ENCODE assay signal across 8 mouse cellular contexts in genomic region chr7:73559853-73560190, GRCm38 (mm10). TPM values are rescaled to one million over a fixed set of nuclear protein-coding genes. Genes with fewer than 3 reads are reported as not detected.
DNase-seq lines count a peak whose midpoint lies in the region; ATAC-seq and TF ChIP-seq lines count a peak whose summit lies in the region.

No protein-coding gene starts in this region.

- no peaks in the 10 kb centered on the region for H3K9me3 ChIP-seq in kidney, embryonic 15.5 days (replicated peaks)
- H3K9me3 ChIP-seq in embryonic facial prominence, embryonic 11.5 days (replicated peaks; ENCODE audit: control insufficient read depth, low read length) = no peaks in the 10 kb centered on the region
- no peaks in the 10 kb centered on the region for H3K9me3 ChIP-seq in intestine, embryonic 14.5 days (ENCODE audit: control insufficient read depth, low read length)
- H3K9me3 ChIP-seq in midbrain, postnatal 0 days (ENCODE audit: low read length) = no peaks in the 10 kb centered on the region

- ATAC-seq in kidney, embryonic 15.5 days (replicated peaks; ENCODE audit: low FRiP score) = no peak
- no peak for ATAC-seq in embryonic facial prominence, embryonic 11.5 days (replicated peaks; ENCODE audit: insufficient number of reproducible peaks, low FRiP score, low TSS enrichment, low read depth)
- no peak for ATAC-seq in intestine, embryonic 14.5 days (replicated peaks; ENCODE audit: low FRiP score, low TSS enrichment, low read depth)
- ATAC-seq in midbrain, postnatal 0 days (ENCODE audit: low FRiP score) = no peak

- H3K4me2 ChIP-seq in kidney, embryonic 15.5 days = peak overlapping the region; percentile 66
- H3K4me2 ChIP-seq in embryonic facial prominence, embryonic 11.5 days (ENCODE audit: low read depth, low read length) = peak overlapping the region; percentile 3; the same call in 1 of the 2 replicates
- H3K4me2 ChIP-seq in intestine, embryonic 14.5 days (ENCODE audit: low read length) = peak overlapping the region; percentile 67
- H3K4me2 ChIP-seq in midbrain, postnatal 0 days (ENCODE audit: low read depth, low read length, poor library complexity, severe bottlenecking) = peak overlapping the region; percentile 57

- H3K36me3 ChIP-seq in kidney, embryonic 15.5 days = no peaks in the 10 kb centered on the region
- H3K36me3 ChIP-seq in embryonic facial prominence, embryonic 11.5 days (replicated peaks; ENCODE audit: control insufficient read depth, insufficient read depth, low read depth, low read length) = no peaks in the 10 kb centered on the region
- no peaks in the 10 kb centered on the region for H3K36me3 ChIP-seq in intestine, embryonic 14.5 days (ENCODE audit: control insufficient read depth, insufficient read depth, low read length)
- no peaks in the 10 kb centered on the region for H3K36me3 ChIP-seq in midbrain, postnatal 0 days (ENCODE audit: insufficient read depth, low read length)

- no peaks in the 10 kb centered on the region for H3K27me3 ChIP-seq in kidney, embryonic 15.5 days
- no peaks in the 10 kb centered on the region for H3K27me3 ChIP-seq in embryonic facial prominence, embryonic 11.5 days (ENCODE audit: control insufficient read depth, insufficient read depth, low read length)
- H3K27me3 ChIP-seq in intestine, embryonic 14.5 days (replicated peaks; ENCODE audit: control insufficient read depth, insufficient read depth, low read length) = no peaks in the 10 kb centered on the region
- no peaks in the 10 kb centered on the region for H3K27me3 ChIP-seq in midbrain, postnatal 0 days (ENCODE audit: insufficient read depth, low read length)

- H3K4me1 ChIP-seq in kidney, embryonic 15.5 days = peaks cover 11% of the 10 kb centered on the region
- H3K4me1 ChIP-seq in embryonic facial prominence, embryonic 11.5 days (ENCODE audit: control insufficient read depth, insufficient read depth, low read length) = peaks cover 4% of the 10 kb centered on the region; the same call in 1 of the 2 replicates
- peaks cover 5% of the 10 kb centered on the region; the same call in 1 of the 2 replicates for H3K4me1 ChIP-seq in intestine, embryonic 14.5 days (replicated peaks; ENCODE audit: control insufficient read depth, insufficient read depth, low read length)
- peaks cover 5% of the 10 kb centered on the region; the same call in 1 of the 2 replicates for H3K4me1 ChIP-seq in midbrain, postnatal 0 days (ENCODE audit: insufficient read depth, low read length)

- DNase-seq in kidney, adult 8-10 months = no peak
- no peak for DNase-seq in embryonic facial prominence, embryonic 11.5 days (ENCODE audit: low spot score)
- DNase-seq in intestine, embryonic 14.5 days (ENCODE audit: low spot score) = peak; percentile 50
- DNase-seq in midbrain, postnatal 0 days (ENCODE audit: low spot score) = no peak
- no peak for DNase-seq in urinary bladder, postnatal 4 days (ENCODE audit: low spot score in 2 of 2)
- no peak for DNase-seq in adrenal gland, adult 2 months
- no peak for DNase-seq in lung, adult 18-20 months

- TF ChIP-seq CTCF in midbrain, postnatal 0 days (IDR thresholded peaks at IDR 0.05) = no peak

- H3K4me3 ChIP-seq in kidney, embryonic 15.5 days (replicated peaks) = peak overlapping the region; percentile 87
- 0 out of 2 replicates have a peak overlapping the region, but pooled peaks have one; percentile 100 for H3K4me3 ChIP-seq in embryonic facial prominence, embryonic 11.5 days (ENCODE audit: low read depth, low read length)
- peak overlapping the region; percentile 100; the same call in 1 of the 2 replicates for H3K4me3 ChIP-seq in intestine, embryonic 14.5 days (ENCODE audit: low read depth, low read length)
- 0 out of 2 replicates have a peak overlapping the region, but pooled peaks have one; percentile 100 for H3K4me3 ChIP-seq in midbrain, postnatal 0 days (ENCODE audit: low read depth, low read length)

- peak overlapping the region; percentile 67; the same call in 1 of the 2 replicates for H3K9ac ChIP-seq in kidney, embryonic 15.5 days
- no peak overlapping the region for H3K9ac ChIP-seq in embryonic facial prominence, embryonic 11.5 days (replicated peaks; ENCODE audit: low read length)
- 0 out of 2 replicates have a peak overlapping the region, but pooled peaks have one; percentile 86 for H3K9ac ChIP-seq in intestine, embryonic 14.5 days (ENCODE audit: low read length)
- H3K9ac ChIP-seq in midbrain, postnatal 0 days (replicated peaks; ENCODE audit: low read length, poor library complexity, severe bottlenecking) = no peak overlapping the region

- peak overlapping the region; percentile 99 for H3K27ac ChIP-seq in kidney, embryonic 15.5 days
- H3K27ac ChIP-seq in embryonic facial prominence, embryonic 11.5 days (replicated peaks; ENCODE audit: low read depth, low read length) = no peak overlapping the region; the same call in 1 of the 2 replicates
- peak overlapping the region; percentile 99 for H3K27ac ChIP-seq in intestine, embryonic 14.5 days (ENCODE audit: low read depth)
- 0 out of 2 replicates have a peak overlapping the region, but pooled peaks have one; percentile 100 for H3K27ac ChIP-seq in midbrain, postnatal 0 days (ENCODE audit: low read depth, low read length)

- 73% methylated on average over 6 of the region's 6 CpGs for WGBS in kidney, embryonic 15.5 days
- WGBS in embryonic facial prominence, embryonic 11.5 days = 78% methylated on average over 6 of the region's 6 CpGs
- WGBS in intestine, embryonic 14.5 days = 78% methylated on average over 6 of the region's 6 CpGs
- WGBS in midbrain, postnatal 0 days = 86% methylated on average over 6 of the region's 6 CpGs

RNA-seq across cellular contexts. Expression of gene Chd2, which starts 18.2 kb away (rescaled TPM):
- polyA plus RNA-seq in kidney, embryonic 15.5 days (2015; fragmentation: Nextera tagmentation; extraction: Ambion mirVana) = 56.6 and 61.7 TPM in 2 replicates
- polyA plus RNA-seq in embryonic facial prominence, embryonic 11.5 days (2014; fragmentation: Nextera tagmentation; extraction: Ambion mirVana) = 46.6 and 47.8 TPM in 2 replicates
- polyA plus RNA-seq in intestine, embryonic 14.5 days (2014; fragmentation: Nextera tagmentation; extraction: Ambion mirVana) = 50.5 and 68.2 TPM in 2 replicates
- total RNA-seq in midbrain, postnatal 0 days (2014; rRNA removed) = 34.0 and 34.4 TPM in 2 replicates
- 33.2 and 43.8 TPM in 2 replicates for polyA plus RNA-seq in midbrain, postnatal 0 days (2015; fragmentation: Nextera tagmentation; extraction: Ambion mirVana)
- total RNA-seq in adrenal gland, adult 2 months (2021) = 10 to 100 TPM; 28.3 to 45.9 TPM
- 11.1 and 12.9 TPM in 2 replicates for polyA plus RNA-seq in adrenal gland, adult 2 months (2012; rRNA removed)

Comparison
In these comparisons a context has a peak if more than half of its experiments do, and no peak if none do; other contexts are left out.
1. H3K4me2 ChIP-seq: peak in every context shown above with its lines; median percentile 67 in intestine, embryonic 14.5 days; 66 in kidney, embryonic 15.5 days; 57 in midbrain, postnatal 0 days; 3 in embryonic facial prominence, embryonic 11.5 days.
2. H3K9ac ChIP-seq: peak in kidney, embryonic 15.5 days (single experiment) and intestine, embryonic 14.5 days (single experiment); none in embryonic facial prominence, embryonic 11.5 days (single experiment) and midbrain, postnatal 0 days (single experiment).
3. Peak in every context shown above with its lines, with median percentiles within 50 percentile points of each other: H3K4me3 ChIP-seq.